Mouse (Mus musculus) telencephalon, adult 2 months (tissue): ENCODE results near the gene Hexim2.

Experiments used
- DNase-seq: peaks from one replicate; pipeline ENCODE4 v3.0.0-alpha.2; 2011; ENCODE audit warnings: low read depth, low spot score

Hexim2 gene

DNA sequence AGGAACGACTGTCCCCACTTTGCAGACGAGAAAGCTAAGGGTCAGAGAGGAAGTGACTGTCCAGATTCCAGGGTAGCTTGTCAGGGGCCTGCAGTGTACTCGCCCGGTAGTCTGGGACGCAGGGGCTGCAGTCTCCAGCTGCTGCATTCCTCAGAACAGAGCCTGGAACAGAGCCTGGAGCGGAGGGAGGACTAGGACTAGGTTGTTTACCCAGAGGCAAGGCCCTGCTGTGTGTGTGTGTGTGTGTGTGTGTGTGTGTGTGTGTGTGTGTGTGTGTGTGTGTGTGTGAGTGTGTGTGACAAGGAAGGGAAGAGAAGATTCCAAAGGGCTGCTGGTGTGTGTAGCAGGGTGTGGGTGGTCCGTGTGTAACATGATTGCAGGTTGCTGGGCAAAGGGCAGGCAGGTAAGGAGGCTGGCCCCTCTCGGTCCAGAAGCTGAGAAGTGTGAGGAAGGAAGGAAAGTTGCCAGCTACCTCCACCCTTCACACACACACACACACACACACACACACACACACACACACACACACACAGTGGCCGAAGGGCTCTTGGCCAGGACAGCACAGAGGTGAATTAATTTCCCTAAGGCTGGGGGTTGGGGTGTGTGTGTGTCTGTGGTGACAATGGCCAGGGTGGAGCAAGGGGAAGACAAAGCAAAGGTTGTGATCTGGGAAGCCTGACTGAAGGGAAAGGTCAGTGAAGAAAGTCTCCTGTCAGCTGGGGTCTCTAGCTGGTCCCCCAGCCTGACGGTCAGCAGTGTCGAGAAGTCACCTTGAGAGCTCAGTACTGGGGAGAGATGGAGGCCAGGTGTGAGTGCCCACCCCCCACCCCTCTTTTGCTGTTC is 9.1 kb downstream of the Hexim2 start:
- no peak for DNase-seq

DNA sequence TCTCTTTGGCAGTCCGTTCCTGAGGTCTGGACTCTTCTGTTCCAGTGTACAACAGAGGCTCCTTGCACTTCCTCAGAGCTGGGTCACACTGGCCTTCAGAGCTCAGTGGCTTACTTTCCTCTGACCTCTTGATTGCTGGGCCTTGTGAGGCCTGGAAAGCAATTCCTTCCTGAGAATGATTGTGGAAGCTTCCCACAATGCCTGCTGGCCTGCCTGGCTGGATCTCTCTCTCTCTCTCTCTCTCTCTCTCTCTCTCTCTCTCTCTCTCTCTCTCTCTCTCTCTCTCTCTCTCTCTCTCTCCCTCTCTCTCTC is 9.7 kb downstream of the Hexim2 start:
- DNase-seq = no peak

DNA sequence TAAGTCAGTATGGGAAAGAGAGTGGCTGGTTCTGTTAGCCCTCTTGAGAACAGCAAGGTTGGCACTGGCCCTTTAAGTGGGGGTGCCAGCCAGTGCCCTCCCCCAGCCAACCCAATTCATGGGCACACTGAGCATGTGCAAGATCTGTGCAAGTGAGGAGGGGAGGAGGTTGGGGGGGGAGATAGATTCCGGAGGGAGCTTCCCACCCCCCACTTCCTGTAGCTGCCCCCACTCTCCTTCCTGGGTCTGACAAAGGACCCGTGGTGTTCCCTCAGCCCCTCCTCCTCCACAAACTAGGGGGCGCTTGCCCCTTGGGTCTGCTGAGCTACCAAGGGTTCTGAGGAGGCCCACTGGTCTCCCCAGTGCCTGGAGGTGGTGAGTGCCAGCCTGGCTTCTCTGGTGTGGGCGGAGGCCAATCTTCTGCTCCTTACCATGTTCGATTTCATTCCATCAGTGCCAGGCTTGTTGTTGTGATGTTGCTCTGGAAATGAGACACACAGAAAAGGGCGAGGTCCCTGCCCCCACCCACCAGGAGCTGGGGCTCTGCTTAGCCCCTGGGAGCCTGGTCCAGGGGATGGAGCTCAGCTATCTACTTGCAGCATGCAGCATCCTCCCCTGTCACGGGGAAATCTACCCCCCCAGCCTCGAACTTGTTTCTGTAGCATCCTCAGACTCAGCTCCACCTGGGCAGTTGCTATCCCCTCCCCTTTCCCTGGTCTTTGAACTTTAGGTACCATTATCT is 10.4 kb downstream of the Hexim2 start:
- peak; percentile 94 for DNase-seq

DNA sequence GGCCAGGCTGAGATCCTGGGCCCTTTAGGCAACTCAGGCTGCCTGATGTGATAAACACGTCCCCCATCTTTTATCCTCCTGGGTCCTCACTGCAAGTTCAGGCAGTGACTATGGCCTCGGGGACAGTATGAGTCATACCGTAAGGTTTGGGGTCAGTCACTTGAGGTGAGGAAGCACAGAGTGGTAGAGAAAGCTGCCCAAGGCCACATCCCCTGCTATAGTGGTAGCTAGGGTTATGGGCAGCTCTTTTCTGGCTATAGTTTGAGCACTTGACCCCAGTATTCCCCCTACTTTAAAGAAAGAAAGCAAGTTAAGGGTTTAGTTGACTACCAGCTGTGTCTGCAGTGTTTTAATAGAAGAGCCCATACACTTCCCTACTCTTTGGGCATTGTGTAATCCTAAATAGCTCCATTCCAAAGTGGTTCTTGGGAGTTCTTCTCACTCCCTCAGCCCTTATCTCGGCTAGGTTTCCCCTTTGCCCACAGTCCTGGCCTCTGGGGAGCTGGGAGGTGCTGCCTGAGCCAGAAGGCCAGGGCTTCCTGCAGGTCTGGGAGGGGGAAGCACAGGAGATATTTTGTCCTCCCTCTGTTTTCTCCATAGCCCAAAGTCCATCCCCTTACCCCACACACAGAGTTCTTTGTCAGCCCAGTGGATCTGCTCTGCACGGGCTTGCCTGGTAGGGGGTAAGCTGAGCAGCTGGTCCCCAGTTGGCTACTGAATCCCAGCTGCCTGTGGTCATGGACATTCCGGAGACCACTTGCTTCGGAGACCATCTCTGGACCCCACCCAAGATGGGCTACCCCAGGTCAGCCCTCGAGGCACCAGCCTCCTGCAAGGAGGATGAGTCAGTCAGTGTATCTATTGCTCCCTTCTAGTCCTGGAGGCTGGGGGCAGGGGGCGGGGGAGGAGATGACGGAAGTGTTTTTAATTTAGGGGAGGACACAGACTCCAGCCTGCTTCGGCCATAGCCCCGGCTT is 12.4 kb downstream of the Hexim2 start:
- DNase-seq = no peak

DNA sequence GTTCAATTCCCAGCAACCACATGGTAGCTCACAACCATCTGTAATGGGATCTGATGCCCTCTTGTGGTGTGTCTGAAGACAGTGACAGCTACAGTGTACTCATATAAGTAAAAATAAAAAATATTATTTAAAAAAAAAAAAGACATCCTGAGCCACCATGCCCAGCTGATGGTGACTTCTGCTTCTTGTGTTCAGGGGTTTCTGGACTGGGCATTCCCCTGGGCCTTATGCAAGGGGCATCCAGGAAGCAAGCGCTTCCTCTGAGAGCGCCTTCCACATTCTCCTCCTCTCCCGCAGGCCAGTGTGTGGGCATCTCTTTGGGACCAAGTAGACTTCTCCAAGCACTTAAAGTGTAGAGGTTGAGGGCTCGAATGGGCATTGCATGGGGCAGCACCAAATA is 14.2 kb downstream of the Hexim2 start:
- DNase-seq = no peak

DNA sequence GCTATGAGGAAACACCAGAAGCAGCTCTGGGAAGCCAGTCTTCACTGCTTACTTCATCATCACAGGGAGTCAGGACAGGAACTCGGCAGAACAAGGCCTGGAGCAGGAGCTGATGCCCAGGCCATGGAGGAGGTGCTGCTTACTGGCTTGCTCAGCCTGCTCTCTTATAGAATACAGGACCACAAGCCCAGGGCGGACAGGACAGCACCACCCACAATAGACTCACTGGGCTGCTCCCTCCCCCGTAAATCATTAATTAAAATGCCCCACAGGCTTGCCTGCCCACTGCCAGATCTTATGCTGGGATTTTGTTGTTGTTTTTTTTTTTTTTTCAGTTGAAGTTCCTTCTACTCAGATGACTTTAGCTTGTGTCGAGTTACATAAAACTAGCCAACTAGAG is 15.5 kb downstream of the Hexim2 start:
- no peak for DNase-seq

DNA sequence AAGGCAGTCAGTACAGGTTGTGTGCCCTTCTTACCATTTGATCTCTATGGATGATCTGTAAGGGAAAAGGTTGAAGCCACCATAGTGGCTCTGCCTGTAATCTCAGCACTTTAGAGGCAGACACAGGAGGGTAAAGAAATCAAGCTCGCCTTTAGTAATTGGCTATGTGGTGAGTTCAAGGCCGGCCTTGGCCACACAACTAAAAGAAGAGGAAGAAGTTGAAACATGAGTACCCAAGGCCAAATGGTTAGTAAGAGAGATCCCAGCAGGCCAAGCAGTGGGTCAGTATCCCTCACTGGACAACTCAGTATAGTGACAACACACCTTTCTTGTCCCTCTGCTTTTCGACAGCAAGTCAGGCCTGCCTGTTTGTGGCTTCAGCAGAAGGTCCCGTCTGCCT is 17.5 kb downstream of the Hexim2 start:
- no peak for DNase-seq

DNA sequence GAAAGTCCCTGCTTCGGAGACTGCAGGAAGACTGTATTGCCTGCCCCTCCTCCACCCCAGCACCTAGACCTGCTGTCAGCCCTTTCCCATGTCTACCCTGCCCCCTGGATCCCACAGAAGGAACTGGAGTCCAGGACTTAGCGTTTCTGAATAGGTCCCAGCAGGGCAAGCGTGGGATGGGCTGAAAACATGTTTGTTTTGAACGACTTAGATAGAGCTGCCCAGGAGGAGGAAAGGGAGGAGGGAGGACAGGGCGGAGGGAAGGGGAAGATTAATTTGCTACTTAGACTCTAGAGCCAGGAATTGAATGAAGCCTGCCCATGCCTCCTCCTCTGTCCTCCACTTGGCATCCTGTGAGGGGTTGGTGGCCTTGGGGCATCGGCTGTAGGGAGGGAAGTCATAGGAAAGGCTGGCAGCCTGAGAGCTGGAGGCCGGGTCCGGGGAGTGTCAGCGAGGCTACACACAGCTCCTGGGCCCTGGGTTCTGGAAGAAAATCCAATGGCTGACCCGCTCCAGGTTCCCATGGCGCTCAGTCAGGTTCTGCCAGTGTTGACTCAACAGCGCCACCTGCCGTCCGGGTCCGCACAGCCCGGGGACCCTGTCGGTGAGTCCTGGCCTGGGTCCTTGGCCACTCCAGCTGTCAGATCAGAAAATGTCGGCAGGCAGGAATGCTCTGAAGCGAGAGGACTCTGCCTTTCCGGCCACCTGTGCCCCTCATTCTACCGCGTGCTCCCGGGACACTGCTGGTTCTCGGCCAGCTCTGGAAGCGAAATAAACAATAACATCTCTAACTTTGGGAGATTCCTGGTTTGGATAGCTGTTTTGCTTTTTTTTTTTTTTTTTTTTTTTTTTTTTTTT is 26.6 kb downstream of the Hexim2 start:
- no peak for DNase-seq

DNA sequence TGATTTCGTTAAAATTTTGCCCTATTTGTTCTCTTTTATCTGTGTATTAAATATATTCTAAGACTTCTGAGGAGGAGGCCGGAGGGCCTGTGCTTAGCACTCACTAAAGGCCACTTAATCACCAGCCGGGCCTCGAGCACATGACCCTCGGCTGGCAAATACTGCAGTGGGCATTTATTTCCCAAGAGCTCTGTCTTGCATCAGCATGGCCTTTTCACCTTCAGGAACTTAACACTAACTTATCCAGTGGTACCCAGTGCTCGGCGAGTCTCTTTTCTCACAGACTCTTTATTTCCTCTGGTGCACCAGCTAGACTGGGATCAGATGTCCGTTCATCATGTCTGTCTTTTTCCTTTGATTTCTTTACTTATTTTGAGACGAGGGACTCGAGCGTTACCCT is 28.5 kb downstream of the Hexim2 start:
- no peak for DNase-seq

DNA sequence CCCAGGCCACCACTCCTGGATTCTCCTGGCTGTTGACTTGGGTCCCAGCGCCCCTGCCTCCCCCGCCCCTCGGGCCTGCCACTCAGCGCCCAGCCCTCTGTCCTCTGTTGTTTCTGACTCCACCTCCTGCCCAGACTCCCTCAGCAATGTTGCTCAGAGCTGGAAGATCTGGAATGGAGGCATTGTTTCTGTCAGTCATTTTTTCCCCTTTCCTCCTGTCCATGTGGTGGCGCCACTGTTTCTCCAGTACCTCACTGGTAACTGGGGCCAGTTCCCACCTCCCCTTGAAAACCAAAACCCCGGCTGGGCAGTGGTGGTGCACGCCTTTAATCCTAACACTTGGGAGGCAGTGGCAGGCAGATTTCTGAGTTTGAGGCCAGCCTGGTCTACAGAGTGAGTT is 29.2 kb downstream of the Hexim2 start:
- no peak for DNase-seq

DNA sequence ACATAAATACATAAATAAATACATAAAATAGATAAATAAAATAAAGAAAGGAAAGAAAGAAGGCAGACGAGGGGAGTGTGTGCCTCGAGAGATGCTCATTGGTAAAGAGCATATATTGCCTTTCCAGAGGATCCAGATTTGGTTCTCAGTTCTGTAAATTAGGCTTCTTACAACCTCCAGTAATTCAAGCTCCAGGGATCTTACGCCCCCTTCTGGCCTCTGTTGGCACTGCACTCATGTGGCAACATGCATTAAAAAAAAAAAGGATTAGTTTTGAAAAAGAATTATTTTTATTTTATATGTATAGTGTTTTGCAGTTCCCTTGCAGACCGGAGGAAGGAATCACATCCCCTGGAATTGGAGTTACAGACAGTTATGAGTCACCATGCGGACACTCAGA is 29.9 kb downstream of the Hexim2 start:
- no peak for DNase-seq

DNA sequence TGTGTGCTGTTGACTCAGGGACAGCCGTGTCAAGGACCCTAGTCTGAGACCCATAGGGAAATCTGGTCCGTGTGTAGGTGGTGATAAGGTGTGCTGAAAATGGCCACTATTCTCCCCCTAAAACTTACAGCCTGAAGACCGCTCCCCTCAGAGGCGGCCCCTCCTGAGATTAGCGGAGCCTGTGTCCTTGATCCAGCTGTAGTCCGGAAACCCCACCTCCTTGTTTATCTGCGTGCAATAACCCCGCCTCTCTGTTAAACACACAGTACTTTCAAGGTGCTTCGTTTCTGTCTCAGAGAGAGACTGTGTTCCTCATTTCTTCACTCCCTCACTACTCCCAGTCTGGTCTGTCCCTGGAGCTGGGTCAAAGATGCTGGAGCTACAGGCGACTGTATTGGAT is 32.2 kb downstream of the Hexim2 start:
- no peak for DNase-seq

DNA sequence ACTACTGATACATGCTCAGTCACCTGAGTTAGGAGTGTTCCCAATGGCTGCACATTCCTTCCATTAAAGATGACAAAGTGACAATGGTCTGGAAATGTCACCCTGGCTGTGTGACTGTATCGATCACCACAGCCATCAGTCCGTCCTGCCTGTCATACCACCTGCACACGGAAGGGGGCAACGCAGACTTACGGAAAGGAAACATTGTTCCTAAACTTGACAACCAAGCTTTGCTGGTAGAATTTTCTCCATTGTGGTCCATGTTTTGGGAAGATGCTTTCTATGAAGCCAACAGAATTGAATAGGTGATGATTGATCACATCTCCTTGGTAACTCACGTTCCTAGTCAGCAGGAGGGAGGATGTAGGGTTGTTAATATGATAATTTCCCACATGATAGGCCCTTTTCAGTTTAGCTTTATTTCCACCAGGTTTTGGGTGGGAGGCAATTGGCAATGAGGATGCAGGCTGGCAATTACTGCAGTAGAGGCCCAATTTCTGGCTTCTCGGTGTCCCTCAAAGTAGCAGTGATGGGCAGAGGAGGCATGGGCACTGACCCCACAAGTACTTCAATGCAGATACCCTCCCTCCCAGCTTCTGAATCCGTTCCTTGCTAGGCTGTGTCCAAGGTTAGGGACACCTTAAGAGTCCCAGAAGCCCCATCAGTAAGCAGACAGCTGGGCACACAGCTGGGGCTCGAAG is 36.6 kb downstream of the Hexim2 start:
- DNase-seq = no peak

DNA sequence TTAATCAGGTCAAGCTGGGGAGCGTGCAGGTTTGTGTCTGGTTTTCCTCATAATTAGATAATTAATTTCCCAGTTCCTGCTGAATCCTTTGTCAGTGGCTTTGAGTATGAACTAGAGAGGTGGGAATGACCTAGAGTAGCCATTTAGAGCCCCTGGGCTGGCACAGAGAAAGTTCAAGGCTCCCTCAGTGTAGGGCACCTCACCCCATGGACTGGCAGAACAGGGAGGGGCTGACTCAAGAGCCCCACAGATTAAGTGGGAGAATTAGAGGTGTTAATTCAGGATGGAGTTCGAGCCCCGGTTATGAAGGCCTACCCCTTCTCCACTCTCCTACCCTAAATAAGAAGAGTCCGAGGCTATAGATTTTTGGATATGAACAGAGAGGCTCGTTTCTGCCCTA is 37.4 kb downstream of the Hexim2 start:
- DNase-seq = no peak

DNA sequence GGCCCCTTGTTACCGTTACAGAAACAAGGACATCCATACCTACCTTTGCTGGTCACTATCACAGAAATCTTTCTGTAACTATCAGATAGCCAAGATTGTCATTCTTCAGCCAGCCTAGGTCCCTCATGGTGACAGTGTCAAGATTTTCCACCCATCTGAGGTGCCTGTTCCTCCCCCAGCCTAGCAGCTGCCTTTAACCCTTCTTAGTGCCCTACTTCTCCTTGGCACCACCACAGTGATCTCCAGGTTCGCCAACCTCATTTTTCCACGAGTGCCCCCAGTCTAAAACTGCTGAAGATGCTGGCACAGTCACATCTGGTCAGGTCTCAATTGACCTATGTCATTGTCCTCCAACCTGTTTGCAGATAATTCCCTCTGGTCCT is 37.9 kb downstream of the Hexim2 start:
- no peak for DNase-seq

DNA sequence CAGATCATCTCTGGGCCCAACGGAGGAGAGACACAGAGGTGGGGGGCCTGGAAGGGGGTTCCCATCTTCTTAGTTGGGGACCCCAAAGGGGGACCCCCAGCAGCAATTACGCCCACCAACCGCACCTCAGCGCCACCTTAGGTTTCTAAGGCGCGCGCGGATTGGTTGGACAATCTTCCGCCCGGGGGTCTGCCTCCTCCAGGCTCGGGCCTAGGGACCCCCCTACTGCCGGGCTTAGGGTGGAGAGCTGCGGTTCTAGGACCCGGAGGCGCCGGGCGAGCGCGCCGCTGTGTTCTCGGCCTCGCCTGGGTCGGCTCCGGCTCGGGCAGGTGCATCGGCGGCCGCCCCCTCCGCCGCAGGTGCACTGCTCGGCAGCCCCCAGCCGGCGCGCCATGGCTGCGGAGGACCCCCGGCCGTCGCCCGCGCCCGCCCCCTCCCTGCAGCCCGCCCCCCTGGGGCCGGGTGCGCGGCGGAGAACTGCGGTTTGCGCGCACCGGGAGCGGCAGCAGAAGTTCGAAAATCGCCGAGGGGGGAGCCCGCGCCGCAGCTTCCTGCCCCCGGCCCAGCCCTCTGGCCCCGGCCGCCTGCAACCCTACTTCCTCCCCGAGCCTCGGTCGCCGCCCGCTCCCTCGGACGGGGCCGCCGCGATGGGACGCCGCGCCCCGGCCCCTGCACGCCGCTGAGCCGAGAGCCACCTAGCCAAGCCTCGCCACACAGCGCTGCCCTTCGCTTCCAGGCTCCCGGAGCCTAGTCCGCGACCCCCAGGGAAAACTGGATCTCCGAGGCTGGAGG is 38.5 kb downstream of the Hexim2 start, which contains the start of gene Fmnl1:
Fmnl1 (plus strand) TSS at position 614 of the 792 bp plus-strand sequence.
- no peak for DNase-seq

DNA sequence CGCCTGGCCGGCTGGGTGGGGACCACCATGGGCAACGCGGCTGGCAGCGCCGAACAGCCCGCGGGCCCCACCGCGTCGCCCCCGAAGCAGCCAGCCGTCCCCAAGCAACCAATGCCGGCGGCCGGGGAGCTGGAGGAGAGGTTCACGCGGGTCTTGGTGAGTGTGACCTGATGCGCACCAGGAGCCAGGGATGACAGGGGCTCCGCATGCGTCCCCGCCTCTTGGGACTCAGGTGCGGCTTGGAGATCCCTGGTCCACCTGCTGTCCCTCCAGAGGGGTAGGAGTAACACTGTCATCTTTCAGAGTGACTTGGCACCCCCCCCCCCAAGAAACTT is 39.0 kb downstream of the Hexim2 start:
- no peak for DNase-seq

DNA sequence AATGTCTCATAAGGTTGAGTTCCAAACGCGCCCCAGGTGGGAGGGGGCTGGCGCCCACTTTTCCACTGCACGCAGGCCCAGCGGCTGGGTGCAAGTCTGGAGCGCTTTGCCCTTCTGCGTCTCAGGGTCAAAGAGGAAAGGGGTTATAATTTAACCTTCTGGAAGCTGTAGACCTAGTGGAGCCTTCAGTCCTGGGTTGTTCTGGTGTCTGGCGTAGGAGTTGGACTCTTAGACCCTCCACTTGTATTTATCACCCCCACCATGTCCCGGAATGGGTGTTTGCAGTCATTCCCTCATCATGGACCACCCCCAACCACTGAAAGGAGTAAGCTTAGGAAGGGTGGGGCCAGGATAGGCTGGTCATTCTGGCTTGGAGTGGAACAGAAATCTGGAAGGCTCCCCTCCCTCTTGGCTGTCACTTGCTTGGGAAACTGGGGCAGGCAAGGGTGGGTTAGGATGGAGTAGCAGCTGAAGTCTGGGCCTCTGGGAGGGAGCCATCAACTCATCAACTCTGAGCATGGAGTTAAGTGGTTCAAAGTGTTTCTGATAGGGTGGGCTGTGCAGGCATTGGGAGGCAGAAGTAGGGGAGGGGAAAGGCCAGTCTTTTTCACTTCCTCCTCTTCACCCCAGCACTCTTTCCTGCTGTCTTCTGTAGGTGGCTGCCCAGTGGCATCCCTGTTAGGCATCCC is 39.6 kb downstream of the Hexim2 start:
- no peak for DNase-seq

DNA sequence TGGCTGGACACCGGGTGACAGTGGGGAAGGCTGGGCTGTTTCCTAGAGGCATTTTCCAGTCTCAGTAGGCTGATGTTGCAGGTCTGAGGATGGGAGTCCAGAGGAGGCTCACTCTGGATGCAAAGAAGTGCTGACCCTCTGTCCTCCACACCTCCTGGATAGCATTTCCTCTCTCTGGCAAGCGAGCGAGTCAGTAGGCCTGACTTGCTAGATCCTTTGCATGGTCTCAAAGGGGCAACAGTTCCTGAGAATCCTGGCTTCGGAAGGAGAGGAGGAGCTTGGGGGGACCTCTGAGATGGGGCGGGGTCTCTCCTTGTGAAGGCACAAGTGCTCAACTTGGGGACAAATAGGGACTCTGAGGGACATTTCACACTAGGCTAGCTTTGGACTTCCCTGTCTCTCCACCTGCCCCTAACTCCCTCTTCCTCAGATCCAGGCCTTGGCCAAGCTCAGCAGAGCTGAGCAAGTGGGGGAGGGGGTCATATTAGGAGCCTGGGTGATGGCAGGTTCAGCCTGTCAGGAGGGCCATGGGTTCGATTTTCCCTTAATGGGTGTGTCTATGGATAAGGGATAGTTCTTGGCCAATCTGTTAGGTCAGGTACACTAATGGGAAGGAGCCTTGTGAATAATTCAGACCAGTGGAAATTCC is 40.3 kb downstream of the Hexim2 start:
- no peak for DNase-seq
